Mouse (Mus musculus) lung, adult 2 months (tissue): ENCODE results near the gene Ppfia1.

Source experiments
- CTCF ChIP-seq: fragments of 200-500 bp; IDR thresholded peaks from 2 replicates; pipeline ENCODE4 v1.5.1; 2011; ENCODE audit warnings: mild to moderate bottlenecking, low read length, control low read depth; ENCODE audit not compliant: insufficient read depth
- POLR2A ChIP-seq: fragments of 200-500 bp; IDR thresholded peaks from 2 replicates; pipeline ENCODE4 v1.6.1; 2011; ENCODE audit warnings: low read depth, mild to moderate bottlenecking, control low read depth, low read length, borderline replicate concordance; ENCODE audit errors: extremely low read depth

DNA sequence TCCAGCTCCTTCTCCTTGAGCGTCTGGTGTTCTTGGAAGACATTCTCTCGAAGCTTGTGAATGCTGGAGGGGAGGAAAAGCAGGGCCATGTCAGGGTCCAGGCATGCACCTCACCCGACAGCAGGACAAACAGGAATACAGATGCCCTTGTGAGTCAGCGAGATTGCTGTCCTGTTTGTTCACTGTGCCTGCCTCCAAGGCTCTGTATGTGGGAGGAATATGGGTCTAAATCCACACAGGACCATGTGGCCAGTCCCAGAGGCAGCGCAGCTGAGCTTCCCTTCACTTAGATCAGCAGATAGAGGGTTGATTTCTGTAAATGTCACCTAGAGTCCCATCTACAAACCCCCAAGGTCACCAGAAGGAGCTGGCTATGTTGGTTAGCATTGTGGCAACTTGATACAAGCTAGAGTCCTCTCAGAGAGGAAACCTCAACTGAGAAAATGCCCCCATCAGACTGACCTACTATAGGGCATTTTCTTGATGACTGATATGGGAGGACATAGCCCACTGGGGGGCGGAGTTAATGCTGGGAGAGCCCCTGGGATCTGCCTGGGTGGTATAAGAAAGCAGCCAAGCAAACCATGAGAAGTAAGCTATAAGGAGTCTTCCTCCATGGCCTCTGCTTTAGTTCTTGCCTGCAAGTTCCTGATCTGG, 92.2 kb downstream of the Ppfia1 start:
- TF ChIP-seq CTCF (no peak), POLR2A (no peak)
